Mouse (Mus musculus) cortical plate, adult 2 months (tissue): ENCODE measurements around the gene Inafm1.

ENCODE experiments used
- CTCF ChIP-seq: fragments of 200-500 bp; IDR thresholded peaks from 2 replicates; pipeline ENCODE4 v1.5.1; 2011; ENCODE audit warnings: mild to moderate bottlenecking, control low read depth, low read length; ENCODE audit not compliant: insufficient read depth; ENCODE audit errors: extremely low read depth
- POLR2A ChIP-seq: fragments of 200-500 bp; IDR thresholded peaks from 2 replicates; pipeline ENCODE4 v1.6.1; 2011; ENCODE audit warnings: mild to moderate bottlenecking, low read length, control low read depth; ENCODE audit not compliant: insufficient read depth; ENCODE audit errors: extremely low read depth

DNA sequence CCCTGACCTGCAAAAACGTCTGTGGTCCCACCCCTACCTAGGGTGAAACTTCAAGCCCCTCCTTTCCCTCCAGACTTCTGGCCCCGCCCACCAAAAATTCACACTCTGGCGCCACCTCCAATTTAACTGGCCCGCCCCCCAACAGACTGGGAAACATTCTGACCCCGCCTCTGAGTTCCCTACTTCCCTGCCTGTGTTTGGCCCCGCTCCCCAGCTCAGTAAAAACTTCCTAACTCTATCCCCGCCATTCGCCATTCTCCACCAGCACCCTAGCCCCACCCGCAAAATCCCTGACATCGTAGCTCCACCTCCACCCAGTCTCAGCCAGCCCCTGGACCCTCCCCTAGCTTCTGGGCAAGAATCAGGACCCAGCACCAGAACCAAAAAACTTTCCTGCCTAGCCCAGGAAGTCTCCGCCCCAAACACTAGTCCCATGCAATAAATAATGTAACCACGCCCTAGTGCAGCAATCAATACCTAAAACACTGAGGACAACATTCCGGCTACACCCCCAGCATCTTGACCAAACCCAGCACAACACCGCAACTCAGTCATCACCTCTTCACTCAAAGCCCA is 12.1 kb upstream of the Inafm1 start:
- TF ChIP-seq CTCF (no peak), POLR2A (no peak)
